Mouse (Mus musculus) kidney, postnatal 4 days (tissue): Measurements from ENCODE around the gene Lsp1.

Experiments used
- DNase-seq, 2 experiments: peaks; one replicate each; pipeline ENCODE4 v3.0.0; 2021; ENCODE audit warnings: mixed read lengths in 2 of 2

Lsp1 gene

GRCm38 (mm10) chr7:142478001-142478400 is 17.4 kb downstream of the Lsp1 start:
- no peak for DNase-seq

GRCm38 (mm10) chr7:142478574-142478973 is 18.0 kb downstream of the Lsp1 start:
- no peak for DNase-seq

GRCm38 (mm10) chr7:142479307-142479706 is 18.7 kb downstream of the Lsp1 start:
- no peak for DNase-seq

GRCm38 (mm10) chr7:142479886-142480285 is 19.3 kb downstream of the Lsp1 start:
- no peak for DNase-seq

- DNase-seq = no peak
Measured at GRCm38 (mm10) chr7:142480661-142481060, 20.1 kb downstream of the Lsp1 start.

- DNase-seq = peak; percentile 81 to 87
Measured at GRCm38 (mm10) chr7:142481186-142481567, 20.6 kb downstream of the Lsp1 start.

- DNase-seq = peak; percentile 75 to 86
Measured at GRCm38 (mm10) chr7:142481568-142482255, 21.1 kb downstream of the Lsp1 start.

- peak in 1 of 2 experiments; percentile 65 for DNase-seq
Measured at GRCm38 (mm10) chr7:142482256-142482609, 21.6 kb downstream of the Lsp1 start.

GRCm38 (mm10) chr7:142483136-142483535 is 22.5 kb downstream of the Lsp1 start:
- peak; percentile 48 to 60 for DNase-seq

GRCm38 (mm10) chr7:142484780-142485179 is 24.2 kb downstream of the Lsp1 start:
- no peak for DNase-seq

- no peak for DNase-seq
Measured at GRCm38 (mm10) chr7:142486751-142487162, 26.1 kb downstream of the Lsp1 start.

GRCm38 (mm10) chr7:142487341-142487859 is 26.8 kb downstream of the Lsp1 start:
- peak; percentile 59 to 72 for DNase-seq

GRCm38 (mm10) chr7:142488053-142488452 is 27.4 kb downstream of the Lsp1 start:
- DNase-seq = no peak

- no peak for DNase-seq
Measured at GRCm38 (mm10) chr7:142493535-142493934, 32.9 kb downstream of the Lsp1 start.

GRCm38 (mm10) chr7:142496158-142496557 is 35.5 kb downstream of the Lsp1 start:
- no peak for DNase-seq

- DNase-seq = no peak
Measured at GRCm38 (mm10) chr7:142496800-142497199, 36.2 kb downstream of the Lsp1 start.

GRCm38 (mm10) chr7:142497775-142498174 is 37.2 kb downstream of the Lsp1 start:
- DNase-seq = peak; percentile 47 to 48

GRCm38 (mm10) chr7:142498575-142498974 is 38.0 kb downstream of the Lsp1 start, which contains the start of gene Tnnt3:
Gene Tnnt3 (plus strand): TSS chr7:142498836.
- DNase-seq = no peak

- no peak for DNase-seq
Measured at GRCm38 (mm10) chr7:142499010-142499721, 38.6 kb downstream of the Lsp1 start.

- no peak for DNase-seq
Measured at GRCm38 (mm10) chr7:142500032-142500431, 39.4 kb downstream of the Lsp1 start.

- DNase-seq = no peak
Measured at GRCm38 (mm10) chr7:142503206-142503605, 42.6 kb downstream of the Lsp1 start.

- DNase-seq = peak in 1 of 2 experiments; percentile 48
Measured at GRCm38 (mm10) chr7:142505942-142506341, 45.3 kb downstream of the Lsp1 start.

- no peak for DNase-seq
Measured at GRCm38 (mm10) chr7:142506501-142506900, 45.9 kb downstream of the Lsp1 start.

GRCm38 (mm10) chr7:142507453-142507852 is 46.8 kb downstream of the Lsp1 start:
- DNase-seq = no peak
